Mouse (Mus musculus) naive thymus-derived CD4-positive, alpha-beta T cell, adult 2 months (primary cell): ENCODE measurements around the gene Dnajc6.
A peak's percentile ranks its signal among the peaks of the same experiment; 100 is the strongest.

ENCODE experiments used
- DNase-seq: peaks from one replicate; pipeline ENCODE4 v3.0.0-alpha.2; 2011; ENCODE audit warnings: low read depth

Gene Dnajc6

GRCm38 (mm10) chr4:101642708-101643107, 146.3 kb downstream of the Dnajc6 start:
- no peak for DNase-seq

GRCm38 (mm10) chr4:101643216-101643615, 146.8 kb downstream of the Dnajc6 start:
- no peak for DNase-seq

GRCm38 (mm10) chr4:101646857-101647195, 150.4 kb downstream of the Dnajc6 start:
- no peak for DNase-seq

- DNase-seq, result peak; percentile 95
Observed at GRCm38 (mm10) chr4:101647196-101647905, 150.9 kb downstream of the Dnajc6 start, which contains the start of gene Leprot. Leprot (plus strand) TSS chr4:101647718.

GRCm38 (mm10) chr4:101647976-101648642, 151.7 kb downstream of the Dnajc6 start:
- DNase-seq, result no peak

DNA sequence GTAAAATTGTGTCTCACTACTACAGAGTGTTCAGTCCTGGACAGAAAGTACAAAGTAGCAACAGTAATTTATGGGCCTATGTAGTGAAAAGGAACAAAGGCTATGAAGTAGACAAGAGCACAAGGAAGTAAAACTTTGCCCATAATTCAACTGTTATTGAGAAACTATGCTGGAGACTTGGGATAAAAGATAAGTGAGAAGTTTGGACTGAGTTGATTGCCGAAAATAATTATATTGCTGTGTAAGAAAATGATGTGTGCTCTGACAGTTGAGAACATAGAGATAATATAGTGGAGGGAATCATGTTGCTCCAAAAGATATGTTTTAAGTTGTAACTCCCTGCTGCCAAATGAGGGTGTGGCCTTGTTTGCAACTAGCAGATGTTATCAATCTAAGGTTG, 152.3 kb downstream of the Dnajc6 start:
- no peak for DNase-seq

GRCm38 (mm10) chr4:101650961-101651360, 154.5 kb downstream of the Dnajc6 start:
- DNase-seq, result no peak

GRCm38 (mm10) chr4:101654256-101654655, 157.8 kb downstream of the Dnajc6 start:
- DNase-seq, result no peak

GRCm38 (mm10) chr4:101654788-101655414, 158.5 kb downstream of the Dnajc6 start:
- DNase-seq, result no peak

DNA sequence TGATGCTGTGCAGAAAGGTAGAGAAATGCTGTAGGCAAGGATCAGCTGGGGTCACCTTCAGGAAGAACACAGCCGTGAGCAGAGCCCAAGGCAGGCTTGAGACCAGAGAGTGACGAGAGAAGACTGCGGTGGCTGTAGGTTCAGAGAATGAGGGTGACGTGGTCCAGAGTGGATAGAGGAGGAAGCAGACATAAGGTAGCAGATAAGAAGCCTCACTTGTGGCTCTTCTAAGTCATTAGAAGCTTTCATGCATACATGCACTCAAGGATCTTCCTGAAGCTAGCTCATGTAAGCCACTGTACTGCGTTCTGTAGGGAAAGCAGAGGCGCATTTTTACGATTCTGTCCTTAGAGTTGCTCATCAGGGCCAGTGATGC, 159.0 kb downstream of the Dnajc6 start:
- no peak for DNase-seq

GRCm38 (mm10) chr4:101656056-101656455, 159.6 kb downstream of the Dnajc6 start:
- DNase-seq, result no peak

GRCm38 (mm10) chr4:101656956-101657570, 160.6 kb downstream of the Dnajc6 start:
- peak; percentile 61 for DNase-seq

DNA sequence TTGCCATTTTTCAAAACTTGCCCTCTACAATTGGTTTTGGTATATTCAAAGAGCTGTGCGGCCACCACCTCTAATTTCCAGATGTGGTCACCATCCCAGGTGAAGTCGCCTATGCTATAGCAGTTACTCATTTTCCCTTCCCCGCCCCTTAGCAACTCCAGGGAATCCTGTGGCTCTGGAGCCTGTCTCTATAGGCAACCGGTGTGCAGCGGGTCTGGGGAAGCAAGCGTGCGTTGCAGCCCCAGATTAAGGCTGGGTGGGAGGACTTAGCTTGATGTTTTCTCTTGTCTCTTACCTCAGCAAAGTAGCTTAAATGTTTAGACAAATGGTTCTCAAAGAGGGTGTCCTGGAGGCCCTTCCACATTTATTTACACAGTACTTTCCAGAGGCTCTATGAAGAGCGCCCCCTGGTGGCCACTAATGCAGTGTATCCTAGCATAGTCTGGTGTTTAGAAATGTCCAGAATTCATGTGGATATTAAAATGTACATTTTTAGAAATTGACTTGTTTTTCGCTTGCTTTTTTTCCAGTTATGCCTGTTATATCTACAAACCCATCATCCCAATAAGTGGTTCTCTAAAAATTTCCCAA, 167.8 kb downstream of the Dnajc6 start:
- DNase-seq, result peak; percentile 69

- DNase-seq, result no peak
Observed at GRCm38 (mm10) chr4:101664766-101665165, 168.3 kb downstream of the Dnajc6 start.

GRCm38 (mm10) chr4:101669161-101669560, 172.7 kb downstream of the Dnajc6 start:
- no peak for DNase-seq

- no peak for DNase-seq
Observed at GRCm38 (mm10) chr4:101669811-101670210, 173.4 kb downstream of the Dnajc6 start.

GRCm38 (mm10) chr4:101674790-101675189, 178.3 kb downstream of the Dnajc6 start:
- DNase-seq, result no peak

- DNase-seq, result no peak
Observed at GRCm38 (mm10) chr4:101675726-101676125, 179.3 kb downstream of the Dnajc6 start.

DNA sequence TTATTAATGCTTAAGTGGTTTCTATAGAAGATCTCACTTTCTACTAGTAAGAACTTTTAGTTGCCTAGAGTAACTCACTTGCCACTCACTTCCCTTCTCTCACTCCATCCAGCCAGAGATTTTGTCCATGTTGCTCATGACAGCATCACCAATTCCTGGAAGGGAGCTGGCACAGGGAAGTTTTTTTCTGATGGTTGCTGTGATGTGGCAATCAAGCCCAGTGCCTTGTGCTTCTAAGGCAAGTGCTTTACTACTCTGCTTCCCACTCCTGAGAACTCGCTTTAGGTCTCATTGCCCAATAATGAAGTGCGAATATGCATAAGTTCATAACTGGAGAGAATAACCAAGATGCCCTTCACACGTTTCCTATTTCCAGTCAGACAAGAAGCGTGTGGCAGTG, 186.2 kb downstream of the Dnajc6 start:
- DNase-seq, result no peak

GRCm38 (mm10) chr4:101683086-101683485, 186.6 kb downstream of the Dnajc6 start:
- DNase-seq, result no peak

GRCm38 (mm10) chr4:101684821-101685220, 188.4 kb downstream of the Dnajc6 start:
- no peak for DNase-seq

GRCm38 (mm10) chr4:101686227-101686810, 189.9 kb downstream of the Dnajc6 start:
- no peak for DNase-seq
